Mouse (Mus musculus): Measurements from ENCODE around the gene Baz1b. TPM values are rescaled to one million over a fixed set of nuclear protein-coding genes. Genes with fewer than 3 reads are reported as not detected.

Gene Baz1b
- polyA plus RNA-seq (2016; fragmentation: Nextera tagmentation; extraction: Ambion mirVana), result 49.3 and 51.5 TPM in 2 replicates

DNA sequence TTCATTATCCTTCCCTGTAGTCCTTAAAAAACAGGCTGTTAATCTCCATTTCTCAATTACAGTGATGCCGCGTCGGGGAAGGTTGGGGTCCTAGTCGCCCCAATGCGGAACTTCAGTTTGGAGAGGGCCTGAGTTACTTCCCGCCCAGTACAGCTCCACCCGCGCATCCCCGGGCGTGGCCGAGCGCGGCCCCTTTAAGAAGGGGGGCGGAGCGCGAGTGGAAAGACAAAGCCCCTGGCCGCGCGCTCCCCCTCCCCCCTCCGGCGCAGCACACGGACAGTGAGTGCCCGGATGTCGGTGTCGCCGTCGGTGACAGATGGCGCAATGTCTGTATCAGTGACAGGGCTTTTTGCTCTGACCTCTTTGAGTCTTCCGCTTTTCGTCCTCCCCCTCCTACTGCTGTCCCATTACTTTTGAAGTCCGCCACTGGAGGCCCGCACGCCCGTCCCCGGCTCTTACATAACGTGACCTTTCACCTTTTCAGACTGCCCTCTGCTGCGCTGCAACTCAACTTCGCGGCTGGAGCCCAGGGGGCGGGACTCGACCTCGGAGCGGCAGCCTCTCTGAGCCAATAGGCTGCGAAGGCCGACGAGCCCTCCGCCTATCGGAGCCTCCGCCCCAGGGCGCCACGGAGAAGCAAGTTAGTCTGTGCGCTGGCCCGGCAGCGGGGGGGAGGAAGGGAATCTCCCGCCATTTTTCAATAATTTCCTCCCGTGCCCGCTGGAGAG, at the start of gene Baz1b:
Gene Baz1b, plus strand, starts transcription at position 644 of the 728 bp plus-strand sequence.
- peaks cover 33% of the 10 kb centered on the region for H3K4me1 ChIP-seq
- H3K4me3 ChIP-seq, result peak within 1 kb of the TSS; percentile 99
- peak within 1 kb of the TSS; percentile 99 for H3K27ac ChIP-seq (replicated peaks)
- peaks cover 10% of the 10 kb centered on the region; the same call in 1 of the 2 replicates for H3K9me3 ChIP-seq (replicated peaks)
- under 1% methylated on average over 57 of the region's 57 CpGs for WGBS
- H3K36me3 ChIP-seq, result peaks cover 48% of the 10 kb centered on the region
- peak; percentile 99 for DNase-seq (ENCODE audit: low spot score)
- H3K27me3 ChIP-seq (ENCODE audit: low read depth, poor library complexity, severe bottlenecking), result no peaks in the 10 kb centered on the region

DNA sequence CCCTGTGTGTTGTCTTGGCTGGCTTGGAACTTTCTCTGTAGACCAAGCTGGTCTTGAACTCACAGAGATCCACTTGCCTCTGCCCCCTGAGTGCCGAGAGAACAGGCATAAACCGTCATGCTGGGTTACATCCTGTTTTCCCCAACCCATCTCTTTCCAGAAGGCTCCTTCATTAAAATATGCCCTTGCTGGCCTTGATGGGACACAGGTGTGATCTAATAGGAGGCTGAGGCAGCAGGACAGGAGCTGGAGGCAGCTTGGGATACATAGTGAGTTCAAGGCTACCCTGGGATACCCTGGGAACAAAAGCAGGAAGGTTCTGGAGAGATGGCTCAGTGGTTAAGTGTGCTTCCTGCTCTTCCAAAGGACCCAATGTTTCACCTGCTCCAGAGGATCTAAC, 47.2 kb upstream of the Baz1b start:
- DNase-seq (ENCODE audit: low spot score), result no peak
- Histone ChIP-seq H3K27ac (replicated peaks) (no peak overlapping the region), H3K4me3 (no peak overlapping the region), H3K4me1 (no peaks in the 10 kb centered on the region), H3K36me3 (no peaks in the 10 kb centered on the region), H3K9me3 (replicated peaks) (no peaks in the 10 kb centered on the region; the same call in 1 of the 2 replicates), H3K27me3 (ENCODE audit: low read depth, poor library complexity, severe bottlenecking) (peaks cover 11% of the 10 kb centered on the region)
- WGBS, result 87% methylated on average over 2 of the region's 2 CpGs

DNA sequence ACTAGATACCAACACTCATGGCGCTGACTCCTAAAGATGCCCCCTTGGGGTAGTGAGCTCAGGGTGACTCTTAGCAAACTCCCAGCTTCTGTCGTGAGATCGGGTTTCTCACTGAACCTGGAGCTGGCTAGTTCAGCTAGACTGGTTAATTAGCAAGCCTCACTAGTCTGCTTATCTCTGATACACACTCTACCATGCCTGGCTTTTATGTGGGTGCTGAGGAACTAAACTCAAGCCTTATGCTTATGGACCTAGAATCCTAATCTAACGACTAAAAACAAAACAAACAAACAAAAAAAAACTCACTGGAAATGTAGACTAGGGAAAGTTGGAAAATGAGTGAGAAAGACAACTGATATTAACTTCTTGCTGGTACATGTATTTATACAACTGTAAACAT, 42.6 kb upstream of the Baz1b start:
- peaks cover 10% of the 10 kb centered on the region for H3K4me1 ChIP-seq
- no peaks in the 10 kb centered on the region for H3K27me3 ChIP-seq (ENCODE audit: low read depth, poor library complexity, severe bottlenecking)
- 57% methylated on average over 4 of the region's 4 CpGs for WGBS
- DNase-seq (ENCODE audit: low spot score), result no peak
- H3K27ac ChIP-seq (replicated peaks), result no peak overlapping the region
- H3K36me3 ChIP-seq, result no peaks in the 10 kb centered on the region
- no peak overlapping the region for H3K4me3 ChIP-seq
- H3K9me3 ChIP-seq (replicated peaks), result no peaks in the 10 kb centered on the region

DNA sequence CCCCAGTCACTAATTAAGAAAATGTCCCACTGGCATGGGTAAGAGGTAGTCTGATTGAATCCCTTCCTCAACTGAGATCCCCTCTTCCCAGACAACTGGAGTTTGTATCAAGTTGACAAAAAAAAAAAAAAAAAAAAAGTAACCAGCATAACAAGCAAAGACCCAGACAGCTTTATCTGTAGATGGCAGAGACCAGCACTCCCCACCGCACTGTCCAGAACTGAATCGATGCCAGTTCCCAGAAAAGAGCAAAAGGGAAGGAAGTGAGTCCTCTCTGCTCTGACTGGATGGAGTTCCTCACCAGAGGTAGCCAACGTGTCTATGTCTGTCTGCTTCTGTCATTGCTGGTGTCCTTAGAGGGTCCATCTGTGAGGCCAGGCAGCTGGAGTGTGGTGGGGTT, 41.5 kb upstream of the Baz1b start:
- 87% methylated on average over 3 of the region's 3 CpGs for WGBS
- Histone ChIP-seq H3K4me3 (no peak overlapping the region), H3K36me3 (no peaks in the 10 kb centered on the region), H3K9me3 (replicated peaks) (no peaks in the 10 kb centered on the region), H3K27ac (replicated peaks) (no peak overlapping the region), H3K27me3 (ENCODE audit: low read depth, poor library complexity, severe bottlenecking) (no peaks in the 10 kb centered on the region), H3K4me1 (peaks cover 14% of the 10 kb centered on the region)
- no peak for DNase-seq (ENCODE audit: low spot score)

DNA sequence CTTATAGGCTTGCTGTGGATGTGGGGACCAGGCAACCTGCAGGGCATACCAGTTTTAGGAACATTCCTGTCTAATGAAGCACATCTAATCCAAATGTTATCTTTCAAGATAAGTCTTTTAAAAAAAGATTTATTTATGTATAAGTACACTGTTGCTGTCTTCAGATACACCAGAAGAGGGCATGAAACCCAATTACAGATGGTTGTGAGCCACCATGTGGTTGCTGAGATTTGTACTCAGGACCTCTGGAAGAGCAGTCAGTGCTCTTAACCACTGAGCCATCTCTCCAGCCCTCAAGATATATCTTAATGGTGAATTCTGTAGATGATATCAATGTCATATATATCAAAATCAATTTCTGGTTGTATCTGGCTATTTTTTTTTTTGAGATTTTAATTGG, 41.1 kb upstream of the Baz1b start:
- DNase-seq (ENCODE audit: low spot score), result no peak
- H3K27me3 ChIP-seq (ENCODE audit: low read depth, poor library complexity, severe bottlenecking), result no peaks in the 10 kb centered on the region
- no peak overlapping the region for H3K27ac ChIP-seq (replicated peaks)
- no peak overlapping the region for H3K4me3 ChIP-seq
- peaks cover 17% of the 10 kb centered on the region for H3K4me1 ChIP-seq
- H3K9me3 ChIP-seq (replicated peaks), result no peaks in the 10 kb centered on the region
- H3K36me3 ChIP-seq, result no peaks in the 10 kb centered on the region

DNA sequence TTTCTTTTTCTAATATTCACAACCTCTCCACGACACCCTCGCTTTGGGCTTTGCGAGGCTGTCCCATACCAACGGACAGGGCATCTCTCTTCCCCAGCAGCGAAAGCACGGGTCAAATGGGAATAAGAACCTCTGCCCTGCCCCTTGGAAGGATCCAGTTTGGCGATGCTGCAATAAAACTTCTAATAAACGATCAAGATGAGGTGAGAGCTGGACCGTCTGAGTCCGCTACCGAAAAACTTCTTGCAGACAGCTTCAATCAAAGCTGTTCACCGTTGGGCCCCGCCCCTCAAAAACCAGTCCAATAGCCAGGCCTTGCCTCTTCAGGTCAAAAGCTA, 38.4 kb upstream of the Baz1b start:
- Histone ChIP-seq H3K4me1 (peaks cover 18% of the 10 kb centered on the region), H3K27ac (replicated peaks) (peak overlapping the region; percentile 96), H3K27me3 (ENCODE audit: low read depth, poor library complexity, severe bottlenecking) (no peaks in the 10 kb centered on the region), H3K36me3 (peaks cover 21% of the 10 kb centered on the region), H3K9me3 (replicated peaks) (no peaks in the 10 kb centered on the region), H3K4me3 (peak overlapping the region; percentile 86)
- 2% methylated on average over 13 of the region's 13 CpGs for WGBS
- DNase-seq (ENCODE audit: low spot score), result peak; percentile 98

DNA sequence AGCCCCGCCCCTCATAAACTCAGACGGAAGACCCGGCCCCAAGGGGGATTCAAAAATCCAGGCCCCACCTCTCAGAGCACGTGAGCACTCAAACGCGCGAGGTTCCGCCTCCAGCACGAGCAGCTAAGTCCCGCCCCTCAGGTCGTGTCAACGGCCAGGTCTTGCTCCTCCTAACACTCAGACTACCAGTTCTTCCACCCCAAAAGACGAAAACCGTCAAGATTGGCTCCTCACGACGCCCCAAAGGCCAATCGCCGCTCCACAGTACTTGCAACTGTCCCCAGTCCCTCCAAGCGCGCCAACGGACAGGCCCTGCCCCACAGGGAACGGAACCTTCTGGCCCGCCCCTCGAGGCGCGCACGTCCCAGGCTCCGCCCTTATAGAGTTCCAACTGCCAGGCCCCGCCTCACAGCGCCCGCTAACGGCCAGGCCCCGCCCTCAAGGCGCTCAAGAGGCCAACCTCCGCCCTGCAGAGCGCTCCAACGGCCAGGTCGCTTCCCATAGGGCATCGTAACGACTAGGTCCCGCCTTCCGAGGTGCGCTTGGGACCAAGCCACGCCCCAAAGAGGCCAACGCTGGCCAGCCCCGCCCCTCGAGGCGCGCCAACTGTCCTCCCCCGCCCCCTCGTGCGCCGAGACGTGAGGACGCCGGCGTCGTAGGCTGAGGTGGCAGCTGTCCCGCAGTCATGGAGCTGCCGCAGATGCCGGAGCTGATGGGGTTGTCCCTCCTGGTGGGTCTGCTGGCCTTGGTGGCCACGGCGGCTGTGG, 37.8 kb upstream of the Baz1b start, which contains the start of gene Tbl2:
Gene Tbl2, plus strand, starts transcription at position 605 of the 767 bp plus-strand sequence.
- Histone ChIP-seq H3K9me3 (replicated peaks) (no peaks in the 10 kb centered on the region), H3K27ac (replicated peaks) (peak within 1 kb of the TSS; percentile 96), H3K4me3 (peak within 1 kb of the TSS; percentile 86), H3K27me3 (ENCODE audit: low read depth, poor library complexity, severe bottlenecking) (no peaks in the 10 kb centered on the region), H3K4me1 (peaks cover 18% of the 10 kb centered on the region), H3K36me3 (peaks cover 26% of the 10 kb centered on the region)
- peak; percentile 99 for DNase-seq (ENCODE audit: low spot score)
- WGBS, result under 1% methylated on average over 63 of the region's 63 CpGs

DNA sequence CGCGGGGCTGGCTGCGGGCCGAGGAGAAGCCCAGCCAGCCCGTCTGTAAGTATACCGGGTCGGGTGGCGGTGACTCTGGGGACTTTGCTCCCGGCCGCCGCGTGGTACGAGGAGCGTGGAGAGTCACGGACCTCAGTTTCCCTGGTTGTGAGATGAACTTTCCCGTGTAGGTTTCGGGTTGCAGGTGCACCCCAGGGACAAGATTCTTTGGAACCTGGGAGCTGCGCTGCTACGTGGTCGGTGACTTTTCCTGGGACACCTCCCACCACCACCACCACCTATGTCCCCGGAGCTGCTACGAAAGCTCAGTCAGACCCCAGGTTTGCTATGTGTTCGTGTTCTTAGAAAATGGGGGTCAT, 37.3 kb upstream of the Baz1b start:
- no peak for DNase-seq (ENCODE audit: low spot score)
- H3K36me3 ChIP-seq, result peaks cover 32% of the 10 kb centered on the region
- WGBS, result 0% methylated on average over 23 of the region's 23 CpGs
- peak overlapping the region; percentile 86 for H3K4me3 ChIP-seq
- no peaks in the 10 kb centered on the region for H3K27me3 ChIP-seq (ENCODE audit: low read depth, poor library complexity, severe bottlenecking)
- H3K9me3 ChIP-seq (replicated peaks), result no peaks in the 10 kb centered on the region
- H3K4me1 ChIP-seq, result peaks cover 18% of the 10 kb centered on the region
- H3K27ac ChIP-seq (replicated peaks), result peak overlapping the region; percentile 96

DNA sequence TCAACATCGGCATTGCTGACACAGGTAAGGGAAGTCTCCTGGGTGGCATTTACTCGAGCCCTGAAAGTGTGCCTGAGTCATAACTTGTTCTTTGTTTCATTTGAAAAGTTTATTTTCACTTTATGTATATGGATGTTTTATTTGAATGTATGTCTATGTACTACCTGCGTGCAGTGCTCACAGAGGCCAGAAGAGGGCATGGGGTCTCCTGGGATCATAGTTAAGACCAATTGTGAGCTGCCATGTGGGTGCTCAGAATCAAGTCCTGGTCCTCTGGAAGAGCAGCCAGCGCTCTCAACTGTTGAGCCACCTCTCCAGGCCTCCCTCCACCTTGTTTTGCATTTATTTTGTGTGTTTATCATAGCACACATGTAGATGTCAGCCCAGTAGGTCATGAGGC, 30.6 kb upstream of the Baz1b start:
- no peak for DNase-seq (ENCODE audit: low spot score)
- H3K4me1 ChIP-seq, result no peaks in the 10 kb centered on the region
- H3K9me3 ChIP-seq (replicated peaks), result 0 out of 2 replicates have a peak, but pooled peaks cover 4% of the 10 kb centered on the region
- H3K27me3 ChIP-seq (ENCODE audit: low read depth, poor library complexity, severe bottlenecking), result no peaks in the 10 kb centered on the region
- no peak overlapping the region for H3K4me3 ChIP-seq
- H3K27ac ChIP-seq (replicated peaks), result no peak overlapping the region
- peaks cover 97% of the 10 kb centered on the region for H3K36me3 ChIP-seq
- 94% methylated on average over 4 of the region's 4 CpGs for WGBS

DNA sequence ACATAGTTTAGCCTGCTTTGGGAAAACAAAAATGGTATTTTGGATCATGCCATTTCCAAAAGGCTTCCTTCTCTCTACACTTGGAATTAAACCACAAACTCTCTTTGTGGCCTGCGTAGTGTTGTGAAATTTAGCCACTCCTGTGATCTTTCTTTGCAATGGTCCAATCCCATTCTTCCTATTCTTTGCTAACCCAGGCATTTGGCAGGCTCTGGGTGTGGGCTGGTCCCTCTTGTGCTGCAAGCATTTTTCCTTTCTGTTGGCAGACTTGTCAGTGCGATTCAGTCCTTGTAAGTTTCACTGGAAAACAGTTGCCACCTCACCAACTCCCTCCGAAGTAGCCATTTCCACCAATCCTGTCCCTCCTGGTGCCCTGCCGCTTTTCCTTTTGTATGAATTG, 25.8 kb upstream of the Baz1b start:
- DNase-seq (ENCODE audit: low spot score), result no peak
- Histone ChIP-seq H3K4me3 (no peak overlapping the region), H3K4me1 (no peaks in the 10 kb centered on the region), H3K9me3 (replicated peaks) (0 out of 2 replicates have a peak, but pooled peaks cover 4% of the 10 kb centered on the region), H3K27me3 (ENCODE audit: low read depth, poor library complexity, severe bottlenecking) (no peaks in the 10 kb centered on the region), H3K27ac (replicated peaks) (no peak overlapping the region), H3K36me3 (peaks cover 72% of the 10 kb centered on the region)
- 96% methylated on average over 4 of the region's 4 CpGs for WGBS

DNA sequence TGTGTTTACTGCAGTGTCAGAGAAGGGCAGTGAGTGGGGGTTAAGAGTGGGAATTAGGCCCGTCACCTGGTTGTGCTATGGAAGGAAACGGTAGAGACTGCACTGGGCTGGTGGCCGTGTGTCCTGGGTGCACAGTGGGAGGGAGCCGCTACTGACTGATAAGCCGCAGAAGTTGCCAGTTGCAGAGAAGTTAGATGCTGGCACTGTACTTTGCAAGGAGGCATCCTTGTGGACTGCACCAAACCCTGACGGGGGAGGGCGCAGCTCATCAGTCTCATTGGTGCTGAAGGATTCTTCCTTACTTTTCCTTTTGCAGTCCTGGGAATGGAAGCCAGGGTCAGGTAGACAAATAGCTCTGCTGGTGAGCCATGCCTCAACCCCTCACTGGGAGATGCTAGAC, 25.4 kb upstream of the Baz1b start:
- no peaks in the 10 kb centered on the region for H3K4me1 ChIP-seq
- H3K27ac ChIP-seq (replicated peaks), result no peak overlapping the region
- 0 out of 2 replicates have a peak, but pooled peaks cover under 1% of the 10 kb centered on the region for H3K9me3 ChIP-seq (replicated peaks)
- no peak for DNase-seq (ENCODE audit: low spot score)
- H3K27me3 ChIP-seq (ENCODE audit: low read depth, poor library complexity, severe bottlenecking), result no peaks in the 10 kb centered on the region
- H3K36me3 ChIP-seq, result peaks cover 67% of the 10 kb centered on the region
- H3K4me3 ChIP-seq, result no peak overlapping the region
- WGBS, result 87% methylated on average over 7 of the region's 7 CpGs

DNA sequence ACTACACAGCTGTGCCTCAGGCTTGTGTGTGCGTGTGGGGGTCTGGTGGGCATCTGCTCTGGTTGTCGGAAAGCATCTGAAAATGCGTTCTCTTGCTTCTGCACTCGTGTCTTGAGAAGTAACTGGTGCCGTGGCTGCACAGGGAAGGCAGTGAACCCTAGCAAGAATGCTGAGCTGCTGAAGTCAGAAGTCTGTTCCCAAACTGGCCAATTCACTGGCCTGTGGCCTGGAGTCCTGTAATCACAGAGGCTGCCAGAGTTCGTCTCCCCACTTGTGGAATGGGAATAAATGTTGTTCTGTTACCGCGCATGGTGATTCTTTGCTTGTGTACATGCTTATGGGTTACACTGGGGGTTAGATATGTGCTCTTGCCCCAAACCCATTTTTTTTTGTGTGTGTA, 24.7 kb upstream of the Baz1b start:
- WGBS, result 93% methylated on average over 8 of the region's 8 CpGs
- Histone ChIP-seq H3K4me3 (no peak overlapping the region), H3K36me3 (peaks cover 60% of the 10 kb centered on the region), H3K27me3 (ENCODE audit: low read depth, poor library complexity, severe bottlenecking) (no peaks in the 10 kb centered on the region), H3K4me1 (no peaks in the 10 kb centered on the region), H3K27ac (replicated peaks) (no peak overlapping the region), H3K9me3 (replicated peaks) (no peaks in the 10 kb centered on the region)
- DNase-seq (ENCODE audit: low spot score), result no peak

DNA sequence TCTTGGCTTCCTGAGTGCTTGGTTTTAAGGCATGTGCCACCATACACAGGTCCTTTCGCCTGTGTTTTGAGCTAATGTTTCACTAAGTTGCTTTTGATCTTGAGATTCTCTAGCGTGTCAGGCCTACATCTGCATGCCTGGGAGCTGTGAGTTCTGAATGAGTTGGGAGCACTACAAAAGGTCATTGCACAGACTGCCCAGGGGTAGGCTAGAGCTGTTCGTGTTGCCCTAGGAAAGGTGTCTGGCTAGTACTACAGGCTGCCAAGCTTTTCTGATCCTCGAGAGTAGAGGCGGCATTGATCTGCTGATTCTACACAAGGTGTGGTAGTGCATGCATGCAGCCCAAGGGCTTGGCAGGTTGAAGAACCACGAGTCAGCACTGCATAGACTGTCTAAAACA, 24.2 kb upstream of the Baz1b start:
- WGBS, result 90% methylated on average over 6 of the region's 6 CpGs
- Histone ChIP-seq H3K36me3 (peaks cover 56% of the 10 kb centered on the region), H3K27ac (replicated peaks) (no peak overlapping the region), H3K9me3 (replicated peaks) (no peaks in the 10 kb centered on the region), H3K4me3 (no peak overlapping the region), H3K27me3 (ENCODE audit: low read depth, poor library complexity, severe bottlenecking) (no peaks in the 10 kb centered on the region), H3K4me1 (peaks cover 2% of the 10 kb centered on the region)
- DNase-seq (ENCODE audit: low spot score), result no peak

Measured in midbrain, embryonic 10.5 days (tissue).